Mouse (Mus musculus): ENCODE data around the gene Gpr62. TPM values are rescaled to one million over a fixed set of nuclear protein-coding genes. Genes with fewer than 3 reads are reported as not detected.

The Gpr62 gene
- total RNA-seq, 2 experiments from 2014 or later: 7.7 to 8.6 TPM

GRCm38 (mm10) chr9:106461026-106461415 is 4.7 kb downstream of the Gpr62 start:
- DNase-seq (ENCODE audit: low spot score in 2 of 2): no peak
- intact Hi-C loops (cut with DNase I): no loop called here

- intact Hi-C loops (cut with DNase I): no loop called here
- no peak for DNase-seq (ENCODE audit: low spot score in 2 of 2)
Measured at GRCm38 (mm10) chr9:106460401-106461025, 5.2 kb downstream of the Gpr62 start.

- intact Hi-C loops (cut with DNase I): no loop called here
- peak in 1 of 2 experiments; percentile 55 for DNase-seq (ENCODE audit: low spot score in 2 of 2)
Measured at GRCm38 (mm10) chr9:106459946-106460345, 5.8 kb downstream of the Gpr62 start.

GRCm38 (mm10) chr9:106457920-106458319 is 7.8 kb downstream of the Gpr62 start:
- intact Hi-C loops (cut with DNase I): no loop called here
- no peak for DNase-seq (ENCODE audit: low spot score in 2 of 2)

GRCm38 (mm10) chr9:106457163-106457559 is 8.6 kb downstream of the Gpr62 start:
- intact Hi-C loops (cut with DNase I): no loop called here

GRCm38 (mm10) chr9:106456325-106457162 is 9.2 kb downstream of the Gpr62 start:
- DNase-seq (ENCODE audit: low spot score in 2 of 2): no peak
- intact Hi-C loops (cut with DNase I): no loop called here

More at GRCm38 (mm10) chr9:106457163-106457559, 8.6 kb downstream of the Gpr62 start:
- DNase-seq (ENCODE audit: low spot score in 2 of 2): no peak

GRCm38 (mm10) chr9:106454888-106455681 is 10.7 kb downstream of the Gpr62 start:
- intact Hi-C loops (cut with DNase I): no loop called here
- peak; percentile 43 to 69 for DNase-seq (ENCODE audit: low spot score in 2 of 2)

GRCm38 (mm10) chr9:106454071-106454761 is 11.5 kb downstream of the Gpr62 start:
- DNase-seq (ENCODE audit: low spot score in 2 of 2): no peak
- intact Hi-C loops (cut with DNase I): no loop called here

GRCm38 (mm10) chr9:106453271-106454070 is 12.3 kb downstream of the Gpr62 start, which contains the start of gene Pcbp4:
Gene Pcbp4, plus strand, starts transcription at chr9:106453291.
- intact Hi-C loops (cut with DNase I): no loop called here
- peak in 1 of 2 experiments; percentile 49 for DNase-seq (ENCODE audit: low spot score in 2 of 2)

- no peak for DNase-seq (ENCODE audit: low spot score in 2 of 2)
- intact Hi-C loops (cut with DNase I): no loop called here
Measured at GRCm38 (mm10) chr9:106452821-106453220, 12.9 kb downstream of the Gpr62 start.

GRCm38 (mm10) chr9:106452351-106452750 is 13.4 kb downstream of the Gpr62 start:
- intact Hi-C loops (cut with DNase I): no loop called here
- DNase-seq (ENCODE audit: low spot score in 2 of 2): no peak

GRCm38 (mm10) chr9:106451899-106452298 is 13.8 kb downstream of the Gpr62 start:
- intact Hi-C loops (cut with DNase I): no loop called here
- DNase-seq (ENCODE audit: low spot score in 2 of 2): no peak

- intact Hi-C loops (cut with DNase I): no loop called here
- no peak for DNase-seq (ENCODE audit: low spot score in 2 of 2)
Measured at GRCm38 (mm10) chr9:106451298-106451697, 14.4 kb downstream of the Gpr62 start.

GRCm38 (mm10) chr9:106450661-106451060 is 15.1 kb downstream of the Gpr62 start:
- intact Hi-C loops (cut with DNase I): no loop called here

GRCm38 (mm10) chr9:106449947-106450346 is 15.8 kb downstream of the Gpr62 start:
- DNase-seq (ENCODE audit: low spot score in 2 of 2): no peak
- intact Hi-C loops (cut with DNase I): loop anchor here (2.0 kb wide), 1 partner anchor 27 kb away; the partner anchor contains the start of gene Parp3

More at GRCm38 (mm10) chr9:106450661-106451060, 15.1 kb downstream of the Gpr62 start:
- no peak for DNase-seq (ENCODE audit: low spot score in 2 of 2)

- intact Hi-C loops (cut with DNase I): loop anchor here (2.0 kb wide), 1 partner anchor 28 kb away; the partner anchor contains the start of gene Parp3
- DNase-seq (ENCODE audit: low spot score in 2 of 2): peak; percentile 75 to 77
Measured at GRCm38 (mm10) chr9:106448498-106449031, 17.2 kb downstream of the Gpr62 start.

GRCm38 (mm10) chr9:106447951-106448350 is 17.8 kb downstream of the Gpr62 start:
- intact Hi-C loops (cut with DNase I): loop anchor here (2.0 kb wide), 1 partner anchor 29 kb away; the partner anchor contains the start of gene Parp3
- no peak for DNase-seq (ENCODE audit: low spot score in 2 of 2)

- peak; percentile 92 to 96 for DNase-seq (ENCODE audit: low spot score in 2 of 2)
- intact Hi-C loops (cut with DNase I): no loop called here
Measured at GRCm38 (mm10) chr9:106447348-106447747, 18.4 kb downstream of the Gpr62 start, which contains the start of the genes Abhd14b and Abhd14a. Gene Abhd14b, plus strand, starts transcription at chr9:106447459. Gene Abhd14a, minus strand, starts transcription at chr9:106447678.

All from left cerebral cortex, postnatal 25 days (tissue).